Mouse (Mus musculus): ENCODE results near the gene Enox1.

Enox1 gene

DNA sequence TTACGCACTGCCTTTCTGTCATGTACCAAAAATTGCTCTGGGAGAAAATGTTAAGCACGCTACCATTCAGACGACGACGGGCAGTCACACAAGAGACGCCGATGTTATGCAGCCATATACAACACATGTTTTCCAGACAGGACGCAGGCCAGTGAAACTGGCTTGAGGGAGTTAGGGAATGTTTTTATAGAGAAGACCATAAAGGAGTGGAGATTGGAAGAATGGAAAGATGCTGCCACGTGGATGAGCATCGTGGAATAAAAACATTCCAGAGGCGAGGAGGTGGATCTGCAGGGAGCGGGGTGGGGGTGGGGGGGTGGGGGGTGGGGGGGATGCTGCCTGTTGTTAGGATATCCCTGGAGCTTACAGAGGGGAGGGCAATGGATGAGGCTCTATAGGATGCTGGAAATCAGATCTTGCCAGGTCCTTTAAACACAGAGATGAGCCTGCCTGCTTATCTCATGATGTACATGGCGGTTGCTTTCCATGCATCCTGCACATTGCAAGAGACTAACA is 116.4 kb downstream of the Enox1 start:
- no peak for DNase-seq (ENCODE audit: low spot score in 2 of 2)

GRCm38 (mm10) chr14:77273721-77274120 is 117.2 kb downstream of the Enox1 start:
- no peak for DNase-seq (ENCODE audit: low spot score in 2 of 2)

DNA sequence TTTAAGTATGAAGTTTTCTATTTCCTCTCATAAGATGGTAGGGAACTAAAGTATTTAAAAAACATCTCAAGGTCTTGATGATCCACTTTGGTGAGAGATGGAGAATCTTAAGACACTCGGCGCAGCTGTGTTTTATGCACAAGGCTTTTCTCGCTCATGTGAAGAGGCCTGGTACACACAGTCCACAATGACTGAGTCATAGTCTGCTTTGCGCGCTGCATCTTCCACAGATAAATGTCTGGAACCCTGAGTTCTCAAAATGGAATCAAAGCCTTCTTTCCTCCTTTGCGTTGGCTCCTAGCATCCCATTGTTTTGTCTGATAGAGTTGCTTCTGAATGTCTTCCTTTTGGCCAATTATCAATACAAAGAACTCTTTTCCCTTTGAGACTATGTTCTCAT is 119.0 kb downstream of the Enox1 start:
- DNase-seq (ENCODE audit: low spot score in 2 of 2), result no peak

- no peak for DNase-seq (ENCODE audit: low spot score in 2 of 2)
These were observed 122.6 kb downstream of the Enox1 start for GRCm38 (mm10) chr14:77279143-77279542.

GRCm38 (mm10) chr14:77280454-77280853 is 123.9 kb downstream of the Enox1 start:
- no peak for DNase-seq (ENCODE audit: low spot score in 2 of 2)

DNA sequence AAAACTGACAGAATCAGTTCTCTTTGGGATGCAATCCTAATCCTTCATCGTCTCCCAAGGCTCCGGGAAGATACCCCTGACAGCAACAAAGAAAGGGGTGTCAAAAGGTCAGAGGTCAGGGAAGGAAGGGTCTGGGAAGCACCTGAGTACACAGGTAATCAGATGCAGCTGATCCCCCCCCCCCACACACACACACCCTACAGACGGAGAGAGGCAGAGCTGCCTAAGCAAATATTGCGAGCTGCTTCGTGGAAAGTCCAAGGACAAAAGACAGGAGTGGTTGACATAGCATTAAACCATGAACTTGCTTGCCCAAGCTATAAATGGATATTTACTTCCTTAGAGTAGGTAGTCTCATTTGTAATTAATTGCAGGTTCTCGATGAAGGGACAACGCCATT is 124.3 kb downstream of the Enox1 start:
- DNase-seq (ENCODE audit: low spot score in 2 of 2), result no peak

DNA sequence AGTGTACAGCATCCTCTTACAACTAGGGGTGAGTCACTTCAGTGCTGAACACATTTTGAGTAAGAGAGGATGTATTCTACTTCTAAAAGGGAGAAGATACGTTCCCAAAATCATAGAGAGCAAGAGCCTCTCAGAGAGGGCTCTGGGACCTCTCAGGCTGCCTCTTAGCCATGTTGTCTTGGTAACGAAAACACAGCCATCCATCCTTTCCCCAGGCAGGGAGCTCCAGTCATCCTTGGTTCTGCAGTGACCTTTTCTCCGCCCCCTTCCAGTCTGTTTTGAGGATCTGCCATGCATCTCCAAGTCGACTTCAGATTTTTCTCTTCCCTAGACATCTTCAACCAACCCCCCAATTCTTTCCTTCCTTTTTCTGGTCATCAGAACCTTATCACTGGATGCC is 127.4 kb downstream of the Enox1 start:
- DNase-seq (ENCODE audit: low spot score in 2 of 2), result no peak

DNA sequence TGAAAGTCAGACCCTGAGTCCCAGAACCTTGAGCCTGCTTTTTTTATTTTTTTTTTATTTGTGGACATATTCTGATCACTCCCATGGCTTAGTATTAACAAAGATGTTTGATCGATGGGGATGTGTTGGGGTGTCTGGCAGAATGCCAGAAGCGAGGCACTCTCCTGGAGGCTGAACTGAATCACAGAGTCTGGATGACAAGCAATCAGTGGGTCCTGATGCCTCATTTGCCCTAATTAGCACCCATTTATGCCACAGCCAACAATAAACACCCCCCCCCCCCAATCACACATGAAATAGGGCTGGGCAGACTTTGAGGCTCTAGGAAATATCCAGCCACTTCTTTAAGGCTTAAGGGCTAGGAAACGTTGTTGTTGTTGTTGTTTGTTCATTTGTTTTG is 128.9 kb downstream of the Enox1 start:
- no peak for DNase-seq (ENCODE audit: low spot score in 2 of 2)

DNA sequence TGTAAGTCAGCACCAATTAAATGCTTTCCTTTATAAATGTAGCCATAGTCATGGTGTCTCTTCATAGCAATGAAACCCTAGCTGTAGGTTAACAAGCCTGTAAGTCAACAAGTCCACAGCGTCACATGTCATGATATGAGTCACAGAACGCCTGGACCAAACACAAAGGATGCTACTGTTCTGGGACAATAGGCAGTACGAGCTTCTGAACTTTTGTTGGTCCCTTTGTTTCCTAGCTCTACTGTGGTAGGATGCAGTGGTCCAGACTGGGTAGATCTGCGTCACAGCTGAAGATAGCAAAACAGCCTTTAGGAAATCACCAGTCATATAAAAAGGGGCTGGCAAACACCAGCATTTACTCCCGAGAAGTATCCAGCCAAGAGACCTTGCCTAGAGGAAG is 135.2 kb downstream of the Enox1 start:
- no peak for DNase-seq (ENCODE audit: low spot score in 2 of 2)

DNA sequence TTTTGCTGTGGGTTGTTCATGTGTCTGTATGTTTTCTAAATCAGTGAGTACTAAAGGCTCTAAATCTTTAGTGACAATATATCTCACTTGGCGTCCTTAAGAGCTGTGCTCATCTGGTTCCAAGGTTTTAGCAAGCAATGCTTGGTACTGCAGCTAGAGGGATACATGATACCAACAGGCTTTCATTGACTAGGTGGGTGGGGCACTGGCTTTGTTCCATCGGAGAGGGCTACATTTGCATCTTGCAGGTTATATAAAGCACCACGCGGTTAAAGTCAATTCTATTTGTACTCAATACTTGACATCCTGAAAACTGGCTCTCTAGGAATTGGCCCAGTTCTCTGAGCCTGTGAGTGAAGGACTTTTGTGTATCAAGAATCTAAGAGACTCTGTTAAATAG is 140.5 kb downstream of the Enox1 start:
- no peak for DNase-seq (ENCODE audit: low spot score in 2 of 2)

GRCm38 (mm10) chr14:77298327-77298726 is 141.8 kb downstream of the Enox1 start:
- no peak for DNase-seq (ENCODE audit: low spot score in 2 of 2)

DNA sequence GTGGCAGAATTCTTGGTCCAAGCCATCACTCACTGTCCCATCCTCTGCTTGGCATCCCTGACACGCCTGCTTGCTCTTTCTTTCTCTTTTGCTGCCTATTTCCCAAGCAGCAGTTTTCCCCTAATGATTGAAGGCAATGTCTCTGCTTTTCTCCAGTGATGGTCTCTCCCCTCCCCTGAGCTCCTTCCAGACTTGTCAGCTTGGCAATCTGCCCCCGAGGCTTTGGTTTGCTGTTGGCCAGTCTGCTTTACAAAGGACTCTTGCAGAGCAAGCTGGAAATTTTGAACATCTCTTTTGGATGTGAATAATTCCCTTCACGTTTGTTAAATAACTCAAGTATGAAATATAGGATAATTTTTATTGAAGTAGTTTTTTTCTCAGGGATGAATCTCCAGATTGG is 153.0 kb downstream of the Enox1 start:
- DNase-seq (ENCODE audit: low spot score in 2 of 2), result no peak

GRCm38 (mm10) chr14:77311456-77311855 is 154.9 kb downstream of the Enox1 start:
- no peak for DNase-seq (ENCODE audit: low spot score in 2 of 2)

GRCm38 (mm10) chr14:77319396-77319795 is 162.8 kb downstream of the Enox1 start:
- no peak for DNase-seq (ENCODE audit: low spot score in 2 of 2)

- DNase-seq (ENCODE audit: low spot score in 2 of 2), result no peak
These were observed 167.8 kb downstream of the Enox1 start for GRCm38 (mm10) chr14:77324348-77324747.

GRCm38 (mm10) chr14:77327693-77328092 is 171.1 kb downstream of the Enox1 start:
- DNase-seq (ENCODE audit: low spot score in 2 of 2), result no peak

DNA sequence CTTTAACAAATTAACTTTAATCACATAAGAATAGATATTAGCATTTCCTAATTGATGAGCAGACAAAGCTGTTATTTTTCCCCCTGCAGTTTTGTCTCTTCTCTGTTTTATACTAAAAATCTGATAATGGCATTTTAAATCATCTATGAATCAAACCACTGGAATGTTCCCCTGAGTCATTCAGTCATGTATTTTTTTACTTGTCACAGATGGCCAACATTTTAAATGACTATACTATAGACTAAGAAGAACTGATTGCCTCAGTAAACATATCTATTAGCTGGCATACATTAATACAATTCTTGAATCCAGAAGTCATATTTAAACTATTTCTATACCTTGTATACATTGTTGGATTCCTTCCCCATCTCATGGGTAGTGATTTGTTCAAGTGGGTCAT is 173.2 kb downstream of the Enox1 start:
- no peak for DNase-seq (ENCODE audit: low spot score in 2 of 2)

DNA sequence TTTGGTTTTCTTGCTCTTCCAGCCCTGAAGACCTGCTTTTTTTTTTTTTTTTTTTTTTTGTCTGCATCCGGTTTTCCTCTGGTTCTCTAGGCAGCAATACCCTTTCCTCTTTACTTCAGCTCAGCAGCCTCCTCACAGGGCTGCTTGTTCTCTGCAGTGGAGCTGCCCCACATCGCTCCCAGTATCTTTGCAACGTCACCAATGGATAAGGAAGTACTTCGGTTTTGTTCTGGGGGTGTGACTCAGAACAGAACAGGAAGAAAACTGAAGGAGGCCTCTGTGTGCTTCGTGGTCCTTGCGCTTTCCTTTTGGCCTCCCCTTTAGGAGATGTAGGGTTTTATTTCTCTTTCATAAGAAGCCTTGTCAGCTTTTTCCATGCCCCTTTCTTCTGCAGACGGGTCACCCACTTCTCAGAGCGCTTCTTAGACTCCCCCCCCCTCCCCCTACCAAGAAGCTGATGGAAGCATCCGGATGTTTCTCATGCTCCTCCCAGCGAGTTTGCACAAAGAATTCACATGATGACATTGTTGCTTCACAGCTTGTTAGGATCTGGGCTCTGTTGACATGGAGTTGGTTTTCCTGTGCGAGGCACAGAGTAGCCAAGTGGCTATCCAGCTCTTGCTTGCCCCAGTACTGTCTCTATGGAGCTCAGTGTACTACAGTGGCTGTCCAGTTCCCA is 187.2 kb downstream of the Enox1 start:
- no peak for DNase-seq (ENCODE audit: low spot score in 2 of 2)

DNA sequence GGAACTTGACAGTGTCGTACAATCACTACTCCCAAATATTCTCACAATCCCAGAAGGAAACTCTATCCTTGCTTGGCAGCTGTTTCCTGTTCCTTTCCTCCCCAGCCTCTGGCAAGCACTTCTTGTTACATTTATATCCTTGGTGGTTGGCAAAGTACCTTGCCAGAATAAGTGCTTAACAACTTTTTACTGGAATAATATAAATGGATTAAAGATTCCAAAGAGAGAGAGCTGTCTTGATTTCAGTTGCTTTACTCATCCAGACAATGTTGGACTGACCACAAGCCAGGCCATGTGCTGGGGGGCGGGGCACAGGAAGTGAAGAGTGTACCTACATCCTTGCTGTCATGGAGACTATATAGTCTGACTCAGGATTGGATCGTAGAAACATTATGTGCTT is 189.7 kb downstream of the Enox1 start:
- no peak for DNase-seq (ENCODE audit: low spot score in 2 of 2)

GRCm38 (mm10) chr14:77351803-77352352 is 195.3 kb downstream of the Enox1 start:
- no peak for DNase-seq (ENCODE audit: low spot score in 2 of 2)

DNA sequence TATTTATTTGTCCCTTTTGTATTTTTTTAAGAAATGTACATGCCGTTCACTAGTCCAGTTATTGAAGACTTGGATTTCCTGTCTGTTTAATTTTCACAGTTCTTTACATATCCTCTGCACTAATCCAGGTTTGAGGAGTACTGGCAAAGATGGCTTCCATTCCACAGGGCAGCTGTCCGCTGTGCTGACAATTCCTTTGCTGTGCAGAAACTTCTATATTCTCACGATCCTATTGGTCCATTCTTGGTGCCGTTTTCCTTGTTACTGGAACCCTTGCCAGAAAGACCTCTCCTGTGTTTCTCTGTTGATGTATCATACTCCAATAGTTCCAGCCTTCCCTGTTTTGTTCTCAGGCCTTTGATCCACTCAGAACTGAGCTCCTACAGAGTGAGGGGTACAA is 206.1 kb downstream of the Enox1 start:
- no peak for DNase-seq (ENCODE audit: low spot score in 2 of 2)

DNA sequence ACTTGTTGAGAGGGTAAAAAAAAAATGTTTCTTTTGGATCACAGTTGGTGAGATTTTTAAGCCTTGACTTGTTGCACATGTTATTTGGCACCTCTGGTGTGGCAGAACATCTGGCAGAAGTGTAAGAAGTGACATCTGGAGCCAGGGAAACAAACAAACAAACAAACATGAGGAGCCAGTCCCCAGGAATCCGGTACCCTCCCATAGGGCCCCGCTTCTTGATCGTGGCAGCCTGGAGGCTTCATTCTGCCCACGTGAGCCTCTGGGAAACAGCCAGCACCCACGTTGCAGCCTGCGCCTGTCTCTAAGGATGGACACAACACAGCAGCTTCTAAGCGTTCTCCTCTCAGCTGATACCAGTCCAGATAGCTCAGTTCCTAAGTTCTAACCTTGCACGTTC is 211.8 kb downstream of the Enox1 start:
- DNase-seq (ENCODE audit: low spot score in 2 of 2), result peak in 1 of 2 experiments; percentile 52

- peak in 1 of 2 experiments; percentile 50 for DNase-seq (ENCODE audit: low spot score in 2 of 2)
These were observed 212.5 kb downstream of the Enox1 start for GRCm38 (mm10) chr14:77369070-77369469.

GRCm38 (mm10) chr14:77370521-77370920 is 214.0 kb downstream of the Enox1 start:
- DNase-seq (ENCODE audit: low spot score in 2 of 2), result no peak

Measured in urinary bladder, postnatal 4 days (tissue).